Mouse (Mus musculus) intestine, postnatal 0 days (tissue): ENCODE measurements around the gene Dnmt3a. TPM values are rescaled to one million over a fixed set of nuclear protein-coding genes. Genes with fewer than 3 reads are reported as not detected.
A peak's percentile ranks its signal among the peaks of the same experiment; 100 is the strongest.

ENCODE experiments used
- ATAC-seq: fragments of 200-750 bp; cut with Nextera tagmentation; 2 replicates; pipeline ENCODE4 v1.8.0; 2017; ENCODE audit warnings: mild to moderate bottlenecking, moderate TSS enrichment, moderate library complexity
- H3K27ac ChIP-seq: fragments of 300-500 bp; sonication (generic); 2 replicates; pipeline ENCODE4 v1.5.1; 2014; ENCODE audit warnings: mild to moderate bottlenecking, low read depth, low read length, moderate library complexity
- H3K27me3 ChIP-seq: fragments of 300-500 bp; sonication (generic); replicated peaks from 2 replicates; pipeline ENCODE4 v1.6.1; 2014; ENCODE audit warnings: low read length, mixed read lengths; ENCODE audit not compliant: control insufficient read depth, insufficient read depth
- H3K36me3 ChIP-seq: fragments of 300-500 bp; sonication (generic); 2 replicates; pipeline ENCODE4 v1.6.1; 2014; ENCODE audit warnings: mild to moderate bottlenecking, moderate library complexity; ENCODE audit not compliant: control insufficient read depth, insufficient read depth
- H3K4me1 ChIP-seq: fragments of 300-500 bp; sonication (generic); replicated peaks from 2 replicates; pipeline ENCODE4 v1.6.1; 2014; ENCODE audit warnings: antibody characterized with exemption, low read length, mixed read lengths; ENCODE audit not compliant: control insufficient read depth, insufficient read depth
- H3K4me2 ChIP-seq: fragments of 300-500 bp; sonication (generic); replicated peaks from 2 replicates; pipeline ENCODE4 v1.6.1; 2014; ENCODE audit warnings: low read depth, mild to moderate bottlenecking, moderate library complexity
- H3K4me3 ChIP-seq: fragments of 300-500 bp; sonication (generic); 2 replicates; pipeline ENCODE4 v1.5.1; 2014; ENCODE audit warnings: low read depth, low read length
- H3K9ac ChIP-seq: fragments of 300-500 bp; sonication (generic); 2 replicates; pipeline ENCODE4 v1.6.1; 2014; ENCODE audit warnings: mild to moderate bottlenecking, low read depth, low read length
- H3K9me3 ChIP-seq: fragments of 300-500 bp; sonication (generic); 2 replicates; pipeline ENCODE4 v1.6.1; 2016; ENCODE audit warnings: mixed run types; ENCODE audit not compliant: control insufficient read depth
- CTCF ChIP-seq: sonication (generic); IDR thresholded peaks from 2 replicates; pipeline ENCODE4 v1.5.1; 2016; ENCODE audit warnings: low read depth, mild to moderate bottlenecking, control low read depth, antibody characterized with exemption, moderate library complexity
- WGBS: fragments of 180-500 bp; shearing (Covaris S2); extraction: QIAGEN DNeasy Blood & Tissue Kit; methylation state at CpG from one replicate; pipeline ENCODE4 v1.1.7; 2014; 5-methylcytosine and 5-hydroxymethylcytosine counted together
- polyA plus RNA-seq: library from polyadenylated mRNA; unstranded; fragments of >200 nt; fragmentation: Nextera tagmentation; extraction: Ambion mirVana; gene quantifications from 2 replicates; pipeline ENCODE4 v1.2.1, GENCODE M21; 2015

Gene Dnmt3a
- polyA plus RNA-seq, 1 experiment from 2014 or later = 33.9 TPM

DNA sequence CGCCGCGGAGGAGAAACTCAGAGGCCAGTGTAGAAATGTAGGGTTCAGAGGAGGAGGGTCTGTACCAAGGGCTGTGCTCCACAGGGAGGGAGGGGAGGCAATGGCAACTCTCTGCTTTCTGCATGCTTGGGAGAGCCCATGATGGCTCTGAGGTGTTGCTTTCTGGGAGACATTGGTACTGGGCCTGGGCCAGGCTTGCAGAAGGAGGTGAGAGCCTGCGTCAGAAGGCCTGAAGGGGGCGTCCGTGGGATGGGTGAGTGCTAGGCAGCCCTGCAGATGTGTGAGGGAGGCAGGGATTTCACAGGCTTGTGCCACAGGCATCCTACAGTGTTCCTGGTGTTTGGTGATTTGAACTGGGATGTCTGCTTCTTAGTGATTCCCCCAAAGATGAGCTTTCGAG, 11.2 kb downstream of the Dnmt3a start:
- Histone ChIP-seq H3K27ac (no peak overlapping the region), H3K9ac (no peak overlapping the region), H3K4me2 (no peak overlapping the region), H3K27me3 (no peaks in the 10 kb centered on the region), H3K36me3 (peaks cover 13% of the 10 kb centered on the region; the same call in 1 of the 2 replicates), H3K9me3 (no peaks in the 10 kb centered on the region), H3K4me3 (no peak overlapping the region), H3K4me1 (peaks cover 17% of the 10 kb centered on the region; the same call in 1 of the 2 replicates)
- TF ChIP-seq CTCF = peak; percentile 50
- no peak for ATAC-seq
- 68% methylated on average over 7 of the region's 7 CpGs for WGBS

DNA sequence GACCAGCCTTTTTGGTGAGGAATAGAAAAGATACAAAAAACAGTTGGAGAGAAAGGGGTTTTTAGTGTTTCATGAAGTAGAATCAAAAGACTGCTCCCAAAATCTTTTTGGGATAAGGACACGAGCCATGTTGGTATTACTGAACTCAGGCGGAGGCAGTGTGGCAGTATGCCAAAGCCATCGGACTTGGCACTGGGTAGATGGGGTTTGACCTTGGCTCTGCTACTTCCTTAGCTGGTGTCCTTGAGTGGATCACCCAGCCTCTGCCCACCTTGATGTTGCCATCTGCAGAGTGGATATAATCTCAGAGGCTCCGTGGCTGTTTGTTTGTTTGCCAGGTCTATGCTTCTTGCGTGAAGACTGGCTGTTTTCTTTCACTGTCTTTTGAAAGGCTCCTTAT, 11.8 kb downstream of the Dnmt3a start:
- no peak overlapping the region for H3K27ac ChIP-seq
- no peak for ATAC-seq
- no peak overlapping the region for H3K4me3 ChIP-seq
- H3K27me3 ChIP-seq = no peaks in the 10 kb centered on the region
- no peaks in the 10 kb centered on the region for H3K9me3 ChIP-seq
- WGBS = 56% methylated on average over 5 of the region's 5 CpGs
- H3K36me3 ChIP-seq = peaks cover 11% of the 10 kb centered on the region; the same call in 1 of the 2 replicates
- H3K9ac ChIP-seq = no peak overlapping the region
- no peak overlapping the region for H3K4me2 ChIP-seq
- no peak for TF ChIP-seq CTCF
- H3K4me1 ChIP-seq = peaks cover 14% of the 10 kb centered on the region; the same call in 1 of the 2 replicates

GRCm38 (mm10) chr12:3819899-3820298, 14.1 kb downstream of the Dnmt3a start:
- no peaks in the 10 kb centered on the region for H3K27me3 ChIP-seq
- no peak overlapping the region for H3K4me3 ChIP-seq
- no peaks in the 10 kb centered on the region for H3K9me3 ChIP-seq
- no peak overlapping the region for H3K9ac ChIP-seq
- peaks cover 14% of the 10 kb centered on the region; the same call in 1 of the 2 replicates for H3K4me1 ChIP-seq
- 14% methylated on average over 4 of the region's 4 CpGs for WGBS
- no peak overlapping the region for H3K4me2 ChIP-seq
- ATAC-seq = peak; percentile 26; the same call in 1 of the 2 replicates
- peaks cover 10% of the 10 kb centered on the region; the same call in 1 of the 2 replicates for H3K36me3 ChIP-seq
- no peak overlapping the region for H3K27ac ChIP-seq
- no peak for TF ChIP-seq CTCF

DNA sequence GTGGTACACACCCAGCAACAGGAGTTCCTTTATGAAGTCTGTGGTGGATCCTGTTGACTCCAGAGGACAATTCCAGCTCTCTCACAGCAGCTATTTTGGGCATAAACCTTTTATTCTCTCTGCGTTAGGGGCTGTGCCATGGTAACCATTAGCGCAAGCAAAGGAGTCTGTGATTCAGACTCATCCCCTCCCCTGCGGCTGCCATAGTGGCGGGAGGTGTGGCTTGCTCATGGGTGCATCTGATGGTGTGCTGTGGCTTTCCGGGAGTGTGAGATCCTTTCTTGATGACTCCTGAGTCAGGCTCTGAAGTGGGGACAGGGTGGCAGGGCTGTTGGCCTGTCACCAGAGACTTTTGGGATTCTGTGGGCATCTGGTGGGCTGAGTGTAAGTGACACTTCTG, 17.6 kb downstream of the Dnmt3a start:
- Histone ChIP-seq H3K4me3 (no peak overlapping the region), H3K4me1 (peaks cover 19% of the 10 kb centered on the region), H3K9ac (no peak overlapping the region), H3K27ac (no peak overlapping the region), H3K27me3 (no peaks in the 10 kb centered on the region), H3K9me3 (no peaks in the 10 kb centered on the region), H3K4me2 (no peak overlapping the region), H3K36me3 (no peaks in the 10 kb centered on the region)
- TF ChIP-seq CTCF = no peak
- no peak for ATAC-seq
- 67% methylated on average over 5 of the region's 5 CpGs for WGBS

DNA sequence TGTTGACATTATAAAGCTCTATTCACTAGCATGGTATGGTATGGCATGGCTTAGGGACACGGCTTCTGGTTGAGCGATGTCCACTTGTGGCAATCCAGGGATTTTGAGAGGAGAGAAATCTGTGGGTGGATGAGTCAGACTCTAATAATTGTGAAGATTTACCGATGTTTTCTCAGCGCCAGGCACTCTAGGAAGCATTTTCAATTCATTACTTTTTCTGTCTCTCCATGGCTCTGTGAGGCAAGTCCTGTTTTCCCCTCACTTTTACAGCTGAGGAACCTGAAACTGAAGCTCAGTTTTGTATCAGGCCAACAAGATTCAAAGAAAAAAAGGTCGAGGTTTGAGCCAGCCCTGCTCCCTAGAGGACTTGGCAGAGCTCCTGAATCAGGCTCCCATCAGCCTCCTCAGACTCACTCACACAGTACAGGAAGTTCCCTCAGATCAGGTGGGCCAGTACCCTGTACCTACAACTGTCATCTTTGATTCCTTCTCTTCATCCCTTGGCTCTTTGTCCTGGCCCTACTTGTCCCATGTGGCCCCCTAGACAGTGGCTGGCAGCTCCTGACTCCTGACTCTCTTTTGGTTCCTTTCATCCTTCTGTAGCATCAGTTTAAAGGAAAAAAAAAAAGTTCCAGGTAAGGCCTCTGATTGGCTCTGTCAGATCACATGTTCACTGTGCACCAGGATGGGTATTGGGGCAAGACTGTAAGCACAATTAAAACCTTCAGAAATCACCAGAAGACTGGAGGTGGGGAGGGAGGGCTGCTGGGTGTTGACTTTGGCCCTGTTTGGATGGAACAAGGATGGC, 19.3 kb downstream of the Dnmt3a start:
- H3K9ac ChIP-seq = no peak overlapping the region
- no peaks in the 10 kb centered on the region for H3K36me3 ChIP-seq
- 33% methylated on average over 5 of the region's 5 CpGs for WGBS
- no peak overlapping the region; the same call in 1 of the 2 replicates for H3K27ac ChIP-seq
- no peaks in the 10 kb centered on the region for H3K9me3 ChIP-seq
- no peak overlapping the region for H3K4me3 ChIP-seq
- H3K4me1 ChIP-seq = peaks cover 12% of the 10 kb centered on the region
- ATAC-seq = peak; percentile 20
- peak overlapping the region; percentile 49 for H3K4me2 ChIP-seq
- TF ChIP-seq CTCF = no peak
- H3K27me3 ChIP-seq = no peaks in the 10 kb centered on the region

GRCm38 (mm10) chr12:3825714-3826080, 19.9 kb downstream of the Dnmt3a start:
- Histone ChIP-seq H3K9me3 (no peaks in the 10 kb centered on the region), H3K4me1 (peaks cover 11% of the 10 kb centered on the region), H3K36me3 (no peaks in the 10 kb centered on the region), H3K9ac (no peak overlapping the region), H3K4me2 (peak overlapping the region; percentile 49), H3K27ac (no peak overlapping the region; the same call in 1 of the 2 replicates), H3K27me3 (no peaks in the 10 kb centered on the region), H3K4me3 (no peak overlapping the region)
- WGBS = 31% methylated on average over 12 of the region's 12 CpGs
- ATAC-seq = peak; percentile 72
- peak; percentile 26; the same call in 1 of the 2 replicates for TF ChIP-seq CTCF
